Mouse (Mus musculus) hindbrain, embryonic 14.5 days (tissue): ENCODE data around the gene Mettl5. TPM values are rescaled to one million over a fixed set of nuclear protein-coding genes. Genes with fewer than 3 reads are reported as not detected.

Source experiments
- ATAC-seq: fragments of 200-750 bp; cut with Nextera tagmentation; 2 replicates; pipeline ENCODE4 v1.8.0; 2017; ENCODE audit warnings: moderate number of reproducible peaks, mild to moderate bottlenecking, moderate TSS enrichment, moderate library complexity; ENCODE audit not compliant: low FRiP score
- DNase-seq: peaks from one replicate; pipeline ENCODE4 v3.0.0-alpha.2; 2015; ENCODE audit warnings: low spot score
- H3K27ac ChIP-seq: fragments of 300-500 bp; sonication (generic); 2 replicates; pipeline ENCODE4 v1.5.1; 2014; ENCODE audit warnings: mild to moderate bottlenecking, moderate library complexity
- H3K27me3 ChIP-seq: fragments of 300-500 bp; sonication (generic); 2 replicates; pipeline ENCODE4 v1.6.1; 2014; ENCODE audit warnings: mild to moderate bottlenecking, low read length, mixed read lengths; ENCODE audit not compliant: control insufficient read depth, insufficient read depth
- H3K36me3 ChIP-seq: fragments of 300-500 bp; sonication (generic); replicated peaks from 2 replicates; pipeline ENCODE4 v1.6.1; 2014; ENCODE audit not compliant: control insufficient read depth, insufficient read depth
- H3K4me1 ChIP-seq: fragments of 300-500 bp; sonication (generic); replicated peaks from 2 replicates; pipeline ENCODE4 v1.6.1; 2014; ENCODE audit warnings: antibody characterized with exemption, low read length, mixed read lengths; ENCODE audit not compliant: control insufficient read depth, insufficient read depth
- H3K4me2 ChIP-seq: fragments of 300-500 bp; sonication (generic); replicated peaks from 2 replicates; pipeline ENCODE4 v1.6.1; 2014; ENCODE audit warnings: mild to moderate bottlenecking, moderate library complexity
- H3K4me3 ChIP-seq: fragments of 300-500 bp; sonication (generic); replicated peaks from 2 replicates; pipeline ENCODE4 v1.5.1; 2014; ENCODE audit warnings: mild to moderate bottlenecking, low read length
- H3K9ac ChIP-seq: fragments of 300-500 bp; sonication (generic); 2 replicates; pipeline ENCODE4 v1.6.1; 2014
- H3K9me3 ChIP-seq: fragments of 300-500 bp; sonication (generic); 2 replicates; pipeline ENCODE4 v1.6.1; 2016; ENCODE audit warnings: low read length; ENCODE audit not compliant: control insufficient read depth
- WGBS: fragments of 180-500 bp; shearing (Covaris S2); extraction: QIAGEN DNeasy Blood & Tissue Kit; methylation state at CpG from one replicate; pipeline ENCODE4 v1.1.7; 2014; 5-methylcytosine and 5-hydroxymethylcytosine counted together
- polyA plus RNA-seq: library from polyadenylated mRNA; unstranded; fragments of >200 nt; fragmentation: Nextera tagmentation; extraction: Ambion mirVana; gene quantifications from 2 replicates; pipeline ENCODE4 v1.2.1, GENCODE M21; 2014

The Mettl5 gene
- polyA plus RNA-seq, 1 experiment from 2014 or later = 33.7 TPM

DNA sequence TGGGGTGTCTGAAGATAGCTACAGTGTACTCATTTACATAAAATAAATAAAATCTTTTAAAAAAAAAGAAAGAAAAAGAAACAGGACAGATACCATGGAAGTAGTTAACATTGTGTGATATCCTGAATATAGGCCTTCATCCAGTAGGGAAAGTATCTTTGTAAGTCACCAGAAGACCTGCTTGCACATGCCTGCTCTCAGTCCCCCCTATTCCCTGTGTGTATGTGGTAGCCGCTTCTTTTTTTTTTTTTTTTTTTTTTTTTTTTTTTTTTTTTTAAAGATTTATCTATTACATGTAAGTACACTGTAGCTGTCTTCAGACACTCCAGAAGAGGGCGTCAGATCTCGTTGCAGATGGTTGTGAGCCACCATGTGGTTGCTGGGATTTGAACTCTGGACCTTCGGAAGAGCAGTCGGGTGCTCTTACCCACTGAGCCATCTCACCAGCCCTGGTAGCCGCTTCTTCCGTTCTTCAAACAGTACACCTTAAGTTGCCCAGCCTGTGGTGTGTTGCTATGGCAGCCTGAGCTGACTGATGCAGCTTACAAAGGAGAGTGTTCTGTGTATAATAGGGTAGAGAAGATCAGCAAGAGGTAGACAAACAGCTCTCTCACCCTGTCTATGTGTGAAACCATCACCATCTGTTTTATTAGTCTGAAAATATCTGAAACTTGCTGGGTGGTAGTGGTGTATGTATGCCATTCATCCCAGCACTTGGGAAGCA, 48.0 kb downstream of the Mettl5 start:
- H3K4me2 ChIP-seq = no peak overlapping the region
- no peak overlapping the region for H3K4me3 ChIP-seq
- 79% methylated on average over 5 of the region's 7 CpGs for WGBS
- no peak overlapping the region for H3K27ac ChIP-seq
- H3K27me3 ChIP-seq = no peaks in the 10 kb centered on the region
- H3K9me3 ChIP-seq = no peaks in the 10 kb centered on the region
- peaks cover 48% of the 10 kb centered on the region for H3K36me3 ChIP-seq
- ATAC-seq (no peak), DNase-seq (no peak)
- H3K9ac ChIP-seq = no peak overlapping the region
- no peaks in the 10 kb centered on the region for H3K4me1 ChIP-seq

DNA sequence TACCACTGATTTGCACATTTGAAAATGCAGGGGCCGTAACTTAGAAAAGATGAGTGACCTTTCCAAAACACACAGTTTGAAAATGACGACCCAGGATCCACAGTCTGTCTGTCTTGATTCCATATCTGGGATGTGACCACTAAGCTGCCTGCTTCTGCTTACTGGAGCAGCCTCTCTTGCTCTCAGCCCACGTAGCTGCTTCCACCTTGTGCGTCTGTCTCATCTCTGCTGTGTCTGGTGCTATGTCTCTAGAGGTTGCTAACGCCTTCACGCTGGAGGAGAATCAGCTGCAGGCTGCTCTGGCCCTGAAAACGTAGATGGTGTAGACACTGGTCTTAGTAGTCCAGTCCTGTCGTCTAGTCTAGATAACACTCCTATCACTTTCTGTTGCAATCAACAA, 55.3 kb downstream of the Mettl5 start:
- Histone ChIP-seq H3K9ac (no peak overlapping the region), H3K27ac (no peak overlapping the region), H3K4me2 (no peak overlapping the region), H3K4me3 (no peak overlapping the region), H3K4me1 (peaks cover 12% of the 10 kb centered on the region; the same call in 1 of the 2 replicates), H3K27me3 (no peaks in the 10 kb centered on the region), H3K9me3 (no peaks in the 10 kb centered on the region), H3K36me3 (peaks cover 64% of the 10 kb centered on the region)
- no peak for DNase-seq
- ATAC-seq = no peak
- WGBS = 93% methylated on average over 8 of the region's 8 CpGs

DNA sequence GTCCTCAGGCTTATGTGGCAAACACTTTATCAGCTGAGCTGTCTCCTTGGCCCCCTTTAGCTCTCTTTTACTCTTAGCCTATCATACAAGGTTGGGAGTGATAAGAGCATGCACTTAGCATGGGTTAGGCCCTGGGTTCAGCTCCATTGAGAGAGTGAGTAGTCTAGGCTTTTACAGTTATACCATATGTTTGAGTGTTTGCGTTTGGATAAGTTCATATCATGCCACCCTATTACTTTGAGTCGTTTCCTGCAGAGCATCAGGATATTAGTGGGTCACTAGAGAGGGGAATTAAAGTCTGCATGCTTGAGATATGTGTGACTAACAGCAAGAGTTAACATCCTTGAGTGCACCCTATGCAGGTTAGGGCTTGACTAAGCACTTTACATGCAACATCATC, 55.7 kb downstream of the Mettl5 start:
- H3K9ac ChIP-seq = no peak overlapping the region
- peaks cover 15% of the 10 kb centered on the region; the same call in 1 of the 2 replicates for H3K4me1 ChIP-seq
- no peaks in the 10 kb centered on the region for H3K27me3 ChIP-seq
- WGBS = 85% methylated on average over 2 of the region's 2 CpGs
- H3K36me3 ChIP-seq = peaks cover 59% of the 10 kb centered on the region
- H3K4me2 ChIP-seq = no peak overlapping the region
- DNase-seq (no peak), ATAC-seq (no peak)
- no peak overlapping the region for H3K27ac ChIP-seq
- H3K9me3 ChIP-seq = no peaks in the 10 kb centered on the region
- H3K4me3 ChIP-seq = no peak overlapping the region

DNA sequence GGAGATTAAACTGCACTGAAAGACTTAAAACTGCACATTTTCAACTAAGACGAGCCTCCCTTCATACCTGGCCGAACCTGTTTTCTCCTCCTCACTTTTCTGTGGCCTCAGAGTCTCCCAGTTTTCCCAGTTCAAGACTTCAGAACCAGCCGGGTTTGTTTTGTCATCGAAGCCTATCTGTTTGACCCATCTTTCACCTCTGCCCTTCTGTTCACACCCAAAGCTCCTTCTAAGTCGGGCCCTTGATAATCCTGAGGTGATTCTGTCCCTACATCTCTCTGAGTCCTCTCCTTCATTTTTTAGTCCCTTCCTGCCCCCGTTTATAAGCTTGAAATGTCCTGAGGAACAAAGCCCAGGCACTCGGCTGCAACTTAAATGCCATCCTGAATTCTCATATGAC, 57.4 kb downstream of the Mettl5 start:
- Histone ChIP-seq H3K27me3 (no peaks in the 10 kb centered on the region), H3K9ac (no peak overlapping the region), H3K36me3 (peaks cover 43% of the 10 kb centered on the region), H3K4me3 (no peak overlapping the region), H3K27ac (no peak overlapping the region), H3K4me2 (no peak overlapping the region), H3K4me1 (peaks cover 23% of the 10 kb centered on the region), H3K9me3 (no peaks in the 10 kb centered on the region)
- ATAC-seq (no peak), DNase-seq (no peak)
- WGBS = 58% methylated on average over 7 of the region's 7 CpGs

DNA sequence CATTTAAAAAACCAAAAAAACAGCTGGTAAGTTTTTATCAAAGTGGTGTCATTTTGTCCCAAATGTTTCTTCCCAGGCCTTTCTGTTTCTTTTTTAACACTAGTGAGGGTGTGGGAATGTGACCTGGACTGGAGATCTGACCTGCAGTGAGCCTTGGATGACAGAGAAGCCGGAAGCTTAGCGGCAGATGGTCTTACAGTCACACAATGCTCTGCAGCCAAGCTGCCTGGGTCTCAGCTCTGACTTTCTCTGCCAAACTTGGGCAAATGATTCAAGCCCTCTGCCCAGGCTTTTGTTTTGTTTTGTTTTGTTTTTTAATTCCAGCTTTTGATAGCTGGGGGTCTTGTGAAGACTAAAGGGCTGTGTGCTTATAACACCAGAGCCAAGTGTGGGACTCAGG, 59.0 kb downstream of the Mettl5 start:
- whole genome bisulfite sequencing = 58% methylated on average over 2 of the region's 2 CpGs
- Histone ChIP-seq H3K27me3 (no peaks in the 10 kb centered on the region), H3K27ac (peak overlapping the region; percentile 57)

DNA sequence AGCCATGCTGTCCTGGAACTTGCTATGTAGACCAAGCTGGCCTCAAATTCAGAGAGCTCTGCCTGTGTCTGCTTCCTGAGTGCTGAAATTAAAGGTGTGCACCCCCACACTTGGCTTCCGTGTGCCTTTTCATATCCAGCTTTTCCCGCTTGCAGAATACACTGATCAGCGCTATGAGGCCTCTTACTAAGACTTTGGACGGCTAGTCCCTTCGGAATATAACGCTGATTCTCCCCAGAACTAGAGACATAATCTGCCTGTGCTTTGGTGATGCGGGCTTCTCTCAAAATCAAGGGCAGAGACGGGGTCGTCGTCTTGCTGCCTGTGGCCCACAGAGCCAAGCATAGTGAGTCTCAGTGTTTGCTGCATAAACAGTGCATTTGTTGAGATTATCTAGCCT, 59.5 kb downstream of the Mettl5 start:
- no peak for ATAC-seq
- WGBS = 74% methylated on average over 10 of the region's 10 CpGs
- H3K4me1 ChIP-seq = peaks cover 31% of the 10 kb centered on the region
- H3K4me2 ChIP-seq = peak overlapping the region; percentile 22; the same call in 1 of the 2 replicates
- no peak for DNase-seq
- H3K9ac ChIP-seq = no peak overlapping the region
- no peaks in the 10 kb centered on the region for H3K27me3 ChIP-seq
- no peaks in the 10 kb centered on the region for H3K9me3 ChIP-seq
- H3K36me3 ChIP-seq = peaks cover 30% of the 10 kb centered on the region
- H3K27ac ChIP-seq = peak overlapping the region; percentile 57; the same call in 1 of the 2 replicates
- no peak overlapping the region for H3K4me3 ChIP-seq

More for the DNA sequence above, 59.0 kb downstream of the Mettl5 start:
- DNase-seq = no peak
- no peak for ATAC-seq
- H3K9ac ChIP-seq = no peak overlapping the region
- no peak overlapping the region; the same call in 1 of the 2 replicates for H3K4me2 ChIP-seq
- H3K36me3 ChIP-seq = peaks cover 34% of the 10 kb centered on the region
- no peak overlapping the region for H3K4me3 ChIP-seq
- H3K9me3 ChIP-seq = no peaks in the 10 kb centered on the region
- peaks cover 31% of the 10 kb centered on the region for H3K4me1 ChIP-seq

DNA sequence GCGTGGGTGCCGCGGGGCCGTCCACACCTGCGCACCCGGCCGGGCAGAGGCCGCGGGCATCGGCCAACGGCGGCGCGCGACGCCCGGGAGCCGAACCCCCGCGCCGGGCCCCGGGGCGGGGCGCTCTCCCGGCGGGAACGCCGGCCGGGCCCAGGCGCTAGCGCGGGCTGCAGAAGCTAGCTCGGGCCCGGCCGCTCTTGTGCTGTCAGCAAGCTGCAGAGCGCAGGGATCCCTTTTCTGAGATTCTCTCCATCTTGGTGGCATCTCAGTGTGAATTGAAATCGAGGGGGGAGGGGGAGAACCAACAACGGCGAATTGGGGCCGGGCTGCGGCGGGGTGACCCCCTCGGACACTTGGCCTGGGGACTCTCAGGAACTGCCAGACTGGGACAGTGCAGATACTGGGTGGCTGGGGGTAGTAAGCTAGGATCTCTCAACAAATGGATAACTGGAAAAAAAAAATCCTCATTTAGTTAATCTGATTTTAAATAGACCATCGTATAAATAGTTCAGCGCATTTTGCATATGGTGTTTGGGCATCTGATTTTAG, 62.2 kb downstream of the Mettl5 start:
- Histone ChIP-seq H3K36me3 (peaks cover 4% of the 10 kb centered on the region; the same call in 1 of the 2 replicates), H3K27me3 (no peaks in the 10 kb centered on the region), H3K4me1 (peaks cover 29% of the 10 kb centered on the region), H3K9me3 (no peaks in the 10 kb centered on the region), H3K27ac (peak overlapping the region; percentile 96), H3K4me3 (peak overlapping the region; percentile 83), H3K9ac (peak overlapping the region; percentile 94), H3K4me2 (peak overlapping the region; percentile 55)
- peak; percentile 59 for DNase-seq
- 2% methylated on average over 43 of the region's 45 CpGs for WGBS
- peak; percentile 85 for ATAC-seq

DNA sequence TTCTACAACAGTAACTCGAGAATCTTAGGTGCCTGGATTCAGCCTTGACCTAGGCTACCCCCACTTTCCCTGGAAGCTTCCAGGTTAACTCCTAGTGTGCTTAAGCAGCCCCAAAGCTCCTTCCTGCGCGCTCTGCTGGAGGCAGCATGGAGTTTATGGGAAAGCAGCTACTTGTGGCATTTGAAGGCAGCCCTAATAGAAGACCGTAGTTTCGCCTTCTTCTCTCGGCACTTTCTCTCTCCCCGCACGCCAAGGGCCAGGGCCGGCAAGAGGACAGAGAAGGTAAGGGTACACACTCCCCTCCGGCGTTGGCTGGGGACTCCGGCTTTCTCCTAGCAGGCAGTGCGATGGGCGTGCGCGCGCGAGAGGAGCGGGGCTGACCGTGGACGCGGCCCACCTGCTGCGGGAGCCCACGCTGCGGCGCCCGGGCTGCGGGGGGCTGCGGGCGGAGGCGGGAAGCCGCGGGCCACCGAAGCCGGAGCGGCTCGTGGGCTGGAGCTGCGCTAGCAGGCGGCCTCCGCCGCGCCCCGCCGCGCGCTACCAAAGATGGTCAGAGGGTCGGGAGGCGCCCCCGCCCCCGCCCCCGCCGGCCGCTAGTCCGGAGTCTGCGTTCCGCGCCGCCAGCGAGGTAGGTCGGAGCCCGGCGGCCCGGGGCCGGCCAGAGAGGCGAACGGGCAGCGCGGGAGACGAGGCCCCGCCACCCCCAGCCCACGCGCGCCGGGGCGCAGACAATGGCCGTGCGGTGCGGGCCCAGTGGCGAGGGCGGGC, 62.9 kb downstream of the Mettl5 start:
- Histone ChIP-seq H3K4me3 (peak overlapping the region; percentile 83), H3K27me3 (no peaks in the 10 kb centered on the region), H3K27ac (peak overlapping the region; percentile 96), H3K36me3 (no peaks in the 10 kb centered on the region; the same call in 1 of the 2 replicates), H3K4me2 (peak overlapping the region; percentile 55), H3K4me1 (peaks cover 26% of the 10 kb centered on the region), H3K9ac (peak overlapping the region; percentile 94), H3K9me3 (no peaks in the 10 kb centered on the region)
- peak; percentile 66 for DNase-seq
- under 1% methylated on average over 64 of the region's 80 CpGs for WGBS
- ATAC-seq = peak; percentile 87

DNA sequence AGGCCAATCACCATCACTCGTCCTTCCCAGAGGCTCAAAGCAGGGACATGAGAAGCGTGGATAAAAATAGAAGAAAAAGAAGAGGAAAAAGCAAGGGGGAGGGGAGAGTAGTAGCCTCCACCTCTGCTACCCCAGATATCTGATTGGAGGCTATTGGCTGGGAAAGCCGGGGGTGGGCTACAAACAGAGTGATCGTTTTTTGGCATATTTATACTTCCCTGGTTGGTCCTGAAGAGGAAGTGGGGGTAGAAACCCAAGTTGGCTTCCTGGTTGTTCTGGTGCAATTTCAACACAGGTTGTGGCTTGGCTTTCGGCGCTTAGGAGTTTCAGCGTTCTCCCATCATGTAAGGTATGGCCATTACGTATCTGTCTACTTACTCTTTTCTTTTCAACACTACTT, 63.7 kb downstream of the Mettl5 start, which contains the start of gene Klhl23:
Gene Klhl23 (plus strand): TSS at position 234 of the 400 bp plus-strand sequence.
- ATAC-seq (no peak), DNase-seq (no peak)
- Histone ChIP-seq H3K4me3 (peak within 1 kb of the TSS; percentile 83), H3K4me1 (peaks cover 26% of the 10 kb centered on the region), H3K9ac (peak within 1 kb of the TSS; percentile 94), H3K27me3 (no peaks in the 10 kb centered on the region), H3K36me3 (no peaks in the 10 kb centered on the region; the same call in 1 of the 2 replicates), H3K9me3 (no peaks in the 10 kb centered on the region), H3K4me2 (peak within 1 kb of the TSS; percentile 55), H3K27ac (peak within 1 kb of the TSS; percentile 96)
- WGBS = 31% methylated on average over 8 of the region's 8 CpGs
